ENCODE assay signal across 9 mouse cellular contexts in the genomic region with DNA sequence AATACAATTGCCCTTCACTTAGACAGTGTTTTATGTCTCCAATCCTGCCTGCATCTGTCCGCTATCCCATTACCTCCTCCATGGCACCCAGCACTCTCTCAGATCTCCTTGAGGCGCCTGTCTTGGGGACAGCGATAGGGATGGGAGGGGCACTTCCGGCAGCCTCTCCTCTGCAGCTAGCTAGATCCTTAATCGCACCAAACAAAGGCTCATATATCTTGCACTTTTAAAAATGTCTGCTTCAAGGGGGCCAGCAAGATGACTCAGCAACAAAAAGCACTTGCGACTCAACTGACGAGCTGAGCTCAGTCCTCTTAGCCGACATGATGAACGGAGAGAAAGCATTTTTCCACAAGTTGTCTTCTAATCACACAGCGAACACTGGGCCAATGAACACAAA. TPM values are rescaled to one million over a fixed set of nuclear protein-coding genes. Genes with fewer than 3 reads are reported as not detected.
DNase-seq lines count a peak whose midpoint lies in the region; TF ChIP-seq lines count a peak whose summit lies in the region.
"Had no signal": no experiment of that assay in that cellular context is flagged by ENCODE, and none has a peak within 500 bp of the region (broad histone marks: within the 10 kb centered on the region; RNA-seq: fewer than 3 reads in every experiment).

No protein-coding gene starts in this region.

- DNase-seq in heart, adult 2 months: no peak
- DNase-seq in heart, adult 9 months (ENCODE audit: low spot score in 2 of 2): no peak
- peak; percentile 68 for DNase-seq in c-Kit-positive CD71-positive TER-119-positive erythroid progenitor cells, embryonic 14.5 days (ENCODE audit: low spot score)
- DNase-seq in kidney, postnatal 4 days: peak; percentile 33 to 58
- DNase-seq in naive thymus-derived CD4-positive, alpha-beta T cell, adult 2 months (ENCODE audit: low read depth): peak; percentile 10
- no peak for DNase-seq in left cerebral cortex, postnatal 4 days
- DNase-seq in right cerebral cortex, postnatal 25 days: no peak
- no peak for DNase-seq in layer of hippocampus, adult 9-10 months (ENCODE audit: low spot score)

- H3K4me3 ChIP-seq in heart, adult 2 months: peak overlapping the region; percentile 3

- H3K9ac ChIP-seq in heart, adult 2 months (ENCODE audit: low read depth, low read length): no peak overlapping the region

- peak overlapping the region; percentile 55 for H3K27ac ChIP-seq in heart, adult 2 months

- no peaks in the 10 kb centered on the region for H3K79me2 ChIP-seq in heart, adult 2 months (replicated peaks; ENCODE audit: control insufficient read depth, insufficient read depth, low read length)

- 53% methylated on average over 10 of the region's 10 CpGs for WGBS in heart, adult 2 months

- H3K27me3 ChIP-seq in heart, adult 2 months (ENCODE audit: control insufficient read depth, insufficient read depth, low read length): no peaks in the 10 kb centered on the region

- intact Hi-C loops in heart, adult 2 months (cut with DNase I): no loop called here
- intact Hi-C loops in left cerebral cortex, postnatal 4 days (cut with DNase I): no loop called here

- TF ChIP-seq POLR2A in heart, adult 2 months (IDR thresholded peaks at IDR 0.05; ENCODE audit: insufficient read depth, low read depth, low read length): no peak

- TF ChIP-seq EP300 in heart, adult 2 months (IDR thresholded peaks at IDR 0.05; ENCODE audit: insufficient read depth, low read depth, low read length): no peak

- no peaks in the 10 kb centered on the region for H3K36me3 ChIP-seq in heart, adult 2 months (ENCODE audit: control insufficient read depth, insufficient read depth, low read length)
- H3K36me3 ChIP-seq: G1E had no signal

- peaks cover 19% of the 10 kb centered on the region for H3K4me1 ChIP-seq in heart, adult 2 months (ENCODE audit: control insufficient read depth, insufficient read depth, low read length)

- no peak for TF ChIP-seq CTCF in heart, adult 2 months (IDR thresholded peaks at IDR 0.05)

RNA-seq across cellular contexts. Expression of gene Pcbp3, which starts 55.3 kb away (rescaled TPM):
- total RNA-seq in heart, adult 2 months (2021): 1 to 10 TPM; 3.8 TPM
- polyA plus RNA-seq in heart, adult 2 months (2012; rRNA removed): 4.0 and 4.9 TPM in 2 replicates
- 10 to 100 TPM; 51.4 to 52.6 TPM for total RNA-seq in left cerebral cortex, postnatal 4 days (2021)
- total RNA-seq: G1E had no signal
- polyA plus RNA-seq: G1E had no signal

Comparison
In these comparisons a context has a peak if more than half of its experiments do, and no peak if none do; other contexts are left out.
1. DNase-seq: peak in c-Kit-positive CD71-positive TER-119-positive erythroid progenitor cells, embryonic 14.5 days (single experiment), kidney, postnatal 4 days (2 of 2) and naive thymus-derived CD4-positive, alpha-beta T cell, adult 2 months (single experiment); none in heart, adult 2 months (0 of 2), heart, adult 9 months (0 of 2), left cerebral cortex, postnatal 4 days (single experiment), right cerebral cortex, postnatal 25 days (single experiment) and layer of hippocampus, adult 9-10 months (single experiment).
2. RNA of gene Pcbp3, which starts 55.3 kb away (total RNA-seq): 51.4 to 52.6 TPM in left cerebral cortex, postnatal 4 days; 3.8 TPM in heart, adult 2 months; every median in the first group is over 10 times any median in the second.